Mouse (Mus musculus): Measurements from ENCODE around the gene Gm9821.

GRCm38 (mm10) chr2:91930761-91931291 is 14.7 kb upstream of the Gm9821 start:
- TF ChIP-seq TAL1 (IDR thresholded peaks at IDR 0.05; ENCODE audit: low read length), result no peak
- no peak for TF ChIP-seq GATA1 (IDR thresholded peaks at IDR 0.05; ENCODE audit: low read length)
